Mouse (Mus musculus) gastrocnemius, adult 2 months (tissue): Measurements from ENCODE around the gene Trim15. TPM values are rescaled to one million over a fixed set of nuclear protein-coding genes. Genes with fewer than 3 reads are reported as not detected.

ENCODE experiments used
- DNase-seq: peaks from one replicate; pipeline ENCODE4 v3.0.0; 2022
- H3K27ac ChIP-seq: fragments of 200-600 bp; 2 replicates; pipeline ENCODE4 v1.8.1; 2022; ENCODE audit warnings: mild to moderate bottlenecking
- H3K4me3 ChIP-seq: fragments of 200-600 bp; 2 replicates; pipeline ENCODE4 v1.8.1; 2022; ENCODE audit warnings: mild to moderate bottlenecking, moderate library complexity
- CTCF ChIP-seq: fragments of 200-600 bp; IDR thresholded peaks from 2 replicates; pipeline ENCODE4 v1.8.1; 2022; ENCODE audit warnings: antibody characterized with exemption, mild to moderate bottlenecking, moderate library complexity
- intact Hi-C: fragments of 180-260 bp; cut with DNase I; formaldehyde crosslinking; loops from one replicate; pipeline ENCODE4 v1.15.1; 2025
- long read RNA-seq, 2 experiments: library from polyadenylated mRNA; stranded (forward); transcript quantifications; one replicate each; pipeline ENCODE4 v2.0.0; 2021
- total RNA-seq, 2 experiments: library from RNA; stranded (reverse); gene quantifications; 2 replicates each; pipeline ENCODE4 v1.2.3; 2021

Gene Trim15
- not detected for total RNA-seq
- long read RNA-seq, experiment 1 = 0 reads
- long read RNA-seq, experiment 2 = 0 reads

GRCm38 (mm10) chr17:36866719-36867527, at the start of gene Trim15:
Trim15 (minus strand) TSS chr17:36867210.
- DNase-seq = no peak
- Histone ChIP-seq H3K27ac (no peak within 1 kb of the TSS), H3K4me3 (no peak within 1 kb of the TSS; the same call in 1 of the 2 replicates)
- intact Hi-C loops = no loop called here
- no peak for TF ChIP-seq CTCF

- no peak overlapping the region for H3K4me3 ChIP-seq
- no peak overlapping the region for H3K27ac ChIP-seq
- peak; percentile 52 for DNase-seq
- intact Hi-C loops = loop anchor here (2.0 to 5.0 kb wide), 2 partner anchors 82 to 132 kb away; partner anchors contain the start of gene Gabbr1
- peak; percentile 73 for TF ChIP-seq CTCF
Measured at GRCm38 (mm10) chr17:36915076-36915475, 48.1 kb upstream of the Trim15 start.

DNA sequence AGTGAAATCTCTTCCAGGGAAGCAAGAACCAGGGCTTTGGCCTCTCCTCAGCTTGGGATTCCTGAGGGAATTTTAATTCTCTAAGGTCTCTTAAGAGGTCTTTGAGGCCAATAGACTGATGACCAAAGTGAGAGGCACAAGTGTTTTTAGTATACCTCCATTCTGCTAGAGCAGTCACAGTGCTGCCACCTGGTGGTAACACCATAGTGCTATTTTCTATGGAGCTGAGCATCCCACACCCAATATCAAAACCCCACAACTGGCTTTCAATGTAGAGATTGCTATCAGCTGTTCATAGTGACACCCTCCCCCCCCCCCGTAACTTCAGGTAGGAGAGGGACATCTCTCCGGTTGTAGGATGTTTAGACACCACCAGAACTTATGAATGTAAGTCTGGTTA, 47.1 kb upstream of the Trim15 start:
- peak; percentile 75 for DNase-seq
- Histone ChIP-seq H3K4me3 (no peak overlapping the region), H3K27ac (no peak overlapping the region)
- TF ChIP-seq CTCF = peak; percentile 86
- intact Hi-C loops = loop anchor here (2.0 kb wide), 1 partner anchor 83 kb away; no protein-coding TSS in a partner anchor

DNA sequence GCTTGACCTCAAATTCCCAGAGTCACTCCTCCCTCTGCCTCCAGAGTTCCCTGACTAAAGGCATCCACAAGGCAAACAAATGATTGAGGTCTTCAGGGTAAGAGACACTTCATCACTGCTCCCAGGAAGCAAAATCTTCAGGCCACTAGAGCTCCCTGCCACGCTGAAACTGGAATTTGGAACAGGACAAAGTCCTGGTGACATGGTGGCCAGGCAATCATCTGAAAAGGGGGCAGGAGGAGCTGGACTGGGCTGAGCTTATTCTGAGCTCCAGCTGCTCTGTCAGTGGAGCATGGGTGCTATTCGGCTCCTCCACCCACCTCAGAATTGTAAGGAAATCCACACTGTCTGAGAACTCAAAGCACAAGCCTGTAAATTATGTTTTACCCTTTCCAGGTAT, 45.0 kb upstream of the Trim15 start:
- intact Hi-C loops = no loop called here
- H3K4me3 ChIP-seq = no peak overlapping the region
- no peak for DNase-seq
- no peak for TF ChIP-seq CTCF
- no peak overlapping the region for H3K27ac ChIP-seq

GRCm38 (mm10) chr17:36909802-36910201, 42.8 kb upstream of the Trim15 start:
- Histone ChIP-seq H3K4me3 (no peak overlapping the region), H3K27ac (no peak overlapping the region)
- TF ChIP-seq CTCF = no peak
- intact Hi-C loops = no loop called here
- no peak for DNase-seq

GRCm38 (mm10) chr17:36908235-36908634, 41.2 kb upstream of the Trim15 start:
- no peak for DNase-seq
- TF ChIP-seq CTCF = no peak
- H3K27ac ChIP-seq = no peak overlapping the region
- H3K4me3 ChIP-seq = no peak overlapping the region
- intact Hi-C loops = no loop called here

DNA sequence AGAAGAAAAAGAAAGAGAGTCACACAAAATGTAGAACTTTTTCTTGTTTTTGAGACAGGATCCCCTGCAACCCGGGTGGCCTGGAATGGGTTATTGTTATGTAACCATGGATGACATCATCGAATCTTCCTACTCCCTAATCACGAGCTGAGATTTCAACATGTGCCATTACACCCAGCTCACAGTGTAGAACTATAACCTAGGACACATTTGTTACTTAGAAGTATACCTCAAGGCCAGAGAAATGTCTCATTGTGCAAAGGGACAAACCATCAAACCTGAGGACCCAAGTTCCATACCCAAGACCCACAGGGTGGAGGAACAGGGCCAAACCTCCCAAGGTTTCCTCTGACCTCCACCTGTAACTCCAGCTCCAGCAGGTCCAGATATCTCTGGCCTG, 36.6 kb upstream of the Trim15 start:
- intact Hi-C loops = no loop called here
- TF ChIP-seq CTCF = no peak

DNA sequence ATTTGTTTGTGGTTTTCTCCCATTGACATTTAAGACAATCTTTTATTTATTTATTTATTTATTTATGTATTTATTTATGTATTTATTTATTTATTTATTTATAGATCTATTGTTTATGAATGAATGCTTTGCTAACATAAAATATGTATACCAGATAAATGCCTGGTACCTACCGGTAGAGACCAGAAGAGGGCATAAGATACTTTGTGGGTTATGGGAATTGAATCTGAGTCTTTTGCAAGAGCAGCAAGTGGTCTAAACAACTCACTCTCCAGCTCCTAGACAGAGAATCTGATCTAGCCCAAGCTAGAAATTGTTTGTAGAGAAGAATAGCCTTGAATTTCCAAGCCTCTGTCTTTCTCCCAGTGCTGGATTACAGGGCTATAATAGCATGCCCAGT, 33.7 kb upstream of the Trim15 start:
- intact Hi-C loops = no loop called here
- Histone ChIP-seq H3K27ac (no peak overlapping the region), H3K4me3 (no peak overlapping the region)
- no peak for DNase-seq
- TF ChIP-seq CTCF = peak; percentile 8; the same call in 1 of the 2 replicates

More for the DNA sequence above, 36.6 kb upstream of the Trim15 start:
- Histone ChIP-seq H3K27ac (no peak overlapping the region), H3K4me3 (no peak overlapping the region)
- no peak for DNase-seq

- intact Hi-C loops = no loop called here
- no peak for TF ChIP-seq CTCF
- DNase-seq = no peak
- Histone ChIP-seq H3K27ac (no peak overlapping the region), H3K4me3 (no peak overlapping the region)
Measured at GRCm38 (mm10) chr17:36900001-36900400, 33.0 kb upstream of the Trim15 start.

- Histone ChIP-seq H3K27ac (no peak overlapping the region), H3K4me3 (no peak overlapping the region)
- DNase-seq = no peak
- no peak for TF ChIP-seq CTCF
- intact Hi-C loops = no loop called here
Measured at GRCm38 (mm10) chr17:36899376-36899775, 32.4 kb upstream of the Trim15 start.

DNA sequence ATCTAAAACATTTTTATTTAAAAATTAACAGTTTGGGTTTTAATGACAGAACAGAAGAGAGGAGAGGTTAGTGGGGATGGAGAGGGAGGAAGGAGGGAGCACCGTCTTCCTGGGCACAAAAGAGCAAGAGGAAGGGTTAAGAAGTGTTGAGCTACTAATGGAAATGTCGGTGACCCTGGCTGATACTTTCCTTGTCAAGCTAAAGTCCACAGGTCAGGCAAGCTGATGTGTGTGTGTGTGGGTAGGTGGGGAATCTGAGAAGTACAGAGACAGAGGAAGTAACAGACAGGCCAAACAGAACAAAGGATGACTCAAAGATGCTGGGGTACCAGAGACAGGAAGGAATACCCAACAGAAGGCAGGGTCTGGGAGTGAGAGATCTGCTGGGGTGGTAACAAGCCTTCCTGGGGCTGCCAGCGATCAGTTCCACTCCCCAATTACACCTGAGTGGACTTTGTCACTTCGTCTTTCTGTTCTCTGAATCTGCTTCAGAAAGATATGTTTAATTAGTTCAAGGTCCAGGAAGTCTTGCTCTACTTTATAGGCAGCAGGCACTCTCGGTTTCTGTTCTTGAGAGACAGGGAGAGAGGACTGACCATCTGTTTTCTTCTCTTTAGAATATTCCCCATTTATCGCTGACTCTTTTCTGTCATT, 30.7 kb upstream of the Trim15 start, which contains the start of gene Trim31:
Gene Trim31, plus strand, starts transcription at position 567 of the 654 bp plus-strand sequence.
- intact Hi-C loops = no loop called here
- Histone ChIP-seq H3K4me3 (no peak within 1 kb of the TSS), H3K27ac (no peak within 1 kb of the TSS)
- TF ChIP-seq CTCF = no peak
- no peak for DNase-seq

- Histone ChIP-seq H3K4me3 (no peak overlapping the region), H3K27ac (no peak overlapping the region)
- TF ChIP-seq CTCF = no peak
- intact Hi-C loops = no loop called here
- no peak for DNase-seq
Measured at GRCm38 (mm10) chr17:36897065-36897464, 30.1 kb upstream of the Trim15 start.

DNA sequence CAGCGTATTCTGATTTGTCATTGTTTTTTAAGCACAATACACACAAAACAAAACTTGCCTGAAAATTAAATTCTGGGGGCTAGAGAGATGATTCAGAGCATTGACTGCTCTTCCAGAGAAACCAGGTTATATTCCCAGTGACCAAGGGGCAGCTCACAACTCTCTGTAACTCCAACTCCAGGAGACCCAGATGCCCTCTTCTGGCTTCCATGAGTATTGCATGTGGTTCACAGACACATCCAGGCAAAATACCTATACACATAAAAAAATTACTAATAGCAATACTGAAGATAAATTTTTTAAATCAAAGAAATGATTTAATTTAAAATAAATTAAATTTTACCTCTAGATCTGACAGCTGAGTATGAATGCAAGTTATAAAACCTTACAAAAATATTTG, 29.6 kb upstream of the Trim15 start:
- intact Hi-C loops = no loop called here
- no peak overlapping the region for H3K27ac ChIP-seq
- no peak overlapping the region for H3K4me3 ChIP-seq
- peak; percentile 20 for DNase-seq
- TF ChIP-seq CTCF = peak; percentile 72
